Mouse (Mus musculus) erythroblast, adult 5-6 weeks (primary cell): ENCODE measurements around the gene Alox8. TPM values are rescaled to one million over a fixed set of nuclear protein-coding genes. Genes with fewer than 3 reads are reported as not detected.

Source experiments
- ATAC-seq: replicated peaks from 2 replicates; pipeline ENCODE4 v1.8.0; 2016; ENCODE audit warnings: moderate number of reproducible peaks, mild to moderate bottlenecking, moderate TSS enrichment, inconsistent platforms; ENCODE audit not compliant: poor library complexity, low FRiP score, severe bottlenecking
- total RNA-seq, 2 experiments: library from RNA; stranded (forward) in 1 of 2; stranded (reverse) in 1 of 2; fragments of 150-400 nt in 1 of 2; fragments of 200-764, 138-1000 nt in 1 of 2; gene quantifications; 2 replicates each; pipeline versions ENCODE4 v1.2.3 to v1.2.4; 2015 to 2017; ENCODE audit warnings: low replicate concordance in 2 of 2

The Alox8 gene
- total RNA-seq, 2 experiments from 2014 or later: 0.34 TPM; not detected in 1

- ATAC-seq: no peak
Observed at GRCm38 (mm10) chr11:69185936-69186335, 11.7 kb downstream of the Alox8 start.

GRCm38 (mm10) chr11:69185031-69185430 is 12.6 kb downstream of the Alox8 start:
- ATAC-seq: no peak

GRCm38 (mm10) chr11:69180120-69180519 is 17.5 kb downstream of the Alox8 start:
- no peak for ATAC-seq

- ATAC-seq: no peak
Observed at GRCm38 (mm10) chr11:69179512-69179911, 18.1 kb downstream of the Alox8 start.

GRCm38 (mm10) chr11:69178525-69178924 is 19.1 kb downstream of the Alox8 start:
- ATAC-seq: no peak

GRCm38 (mm10) chr11:69174722-69175121 is 22.9 kb downstream of the Alox8 start:
- no peak for ATAC-seq

GRCm38 (mm10) chr11:69172606-69173005 is 25.0 kb downstream of the Alox8 start:
- ATAC-seq: no peak

GRCm38 (mm10) chr11:69171626-69172025 is 26.0 kb downstream of the Alox8 start:
- ATAC-seq: peak; percentile 80

GRCm38 (mm10) chr11:69169313-69169712 is 28.3 kb downstream of the Alox8 start:
- ATAC-seq: no peak

GRCm38 (mm10) chr11:69156800-69157199 is 40.8 kb downstream of the Alox8 start, which contains the start of gene Alox12b:
TSS of gene Alox12b (plus strand) at chr11:69156989.
- no peak for ATAC-seq

- ATAC-seq: no peak
Observed at GRCm38 (mm10) chr11:69155351-69155750, 42.3 kb downstream of the Alox8 start.

GRCm38 (mm10) chr11:69153831-69154230 is 43.8 kb downstream of the Alox8 start:
- ATAC-seq: no peak

GRCm38 (mm10) chr11:69151004-69151403 is 46.6 kb downstream of the Alox8 start:
- ATAC-seq: no peak

GRCm38 (mm10) chr11:69150444-69150843 is 47.2 kb downstream of the Alox8 start:
- peak; percentile 53; the same call in 1 of the 2 replicates for ATAC-seq

GRCm38 (mm10) chr11:69149728-69150127 is 47.9 kb downstream of the Alox8 start:
- no peak for ATAC-seq

GRCm38 (mm10) chr11:69148451-69148960 is 49.1 kb downstream of the Alox8 start:
- no peak for ATAC-seq

- ATAC-seq: no peak
Observed at GRCm38 (mm10) chr11:69147546-69147945, 50.1 kb downstream of the Alox8 start.

GRCm38 (mm10) chr11:69135361-69135760 is 62.3 kb downstream of the Alox8 start:
- no peak for ATAC-seq

GRCm38 (mm10) chr11:69134622-69134968 is 63.0 kb downstream of the Alox8 start:
- ATAC-seq: no peak
